Mouse (Mus musculus) urinary bladder, postnatal 25 days (tissue): ENCODE data around the gene Hes6.

Source experiments
- DNase-seq: peaks from one replicate; pipeline ENCODE4 v3.0.0; 2022; ENCODE audit warnings: low spot score

The Hes6 gene

GRCm38 (mm10) chr1:91413898-91414594 is at the start of gene Hes6:
Gene Hes6, minus strand, starts transcription at chr1:91414038.
- DNase-seq = peak; percentile 41

- DNase-seq = no peak
Measured at GRCm38 (mm10) chr1:91463336-91463995, 49.6 kb upstream of the Hes6 start.

DNA sequence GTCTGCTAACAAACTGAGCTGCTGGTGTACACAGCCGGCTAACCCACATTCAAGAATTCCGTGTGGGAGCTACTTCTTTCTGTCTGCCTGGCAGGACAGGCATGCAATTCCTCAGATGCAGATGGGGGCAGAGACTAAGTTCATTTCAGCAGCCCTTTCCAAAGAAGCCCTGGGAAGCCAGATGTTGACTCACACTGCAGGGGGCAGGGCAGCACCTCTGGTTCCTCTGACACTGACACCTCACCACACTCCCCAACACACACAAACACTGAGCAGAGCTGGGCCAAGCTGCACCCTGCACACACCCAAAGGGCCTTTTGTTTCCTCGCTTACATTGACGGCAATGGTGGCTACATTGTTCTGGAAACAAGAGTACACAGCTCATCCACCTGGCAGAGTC is 46.7 kb upstream of the Hes6 start:
- DNase-seq = no peak

DNA sequence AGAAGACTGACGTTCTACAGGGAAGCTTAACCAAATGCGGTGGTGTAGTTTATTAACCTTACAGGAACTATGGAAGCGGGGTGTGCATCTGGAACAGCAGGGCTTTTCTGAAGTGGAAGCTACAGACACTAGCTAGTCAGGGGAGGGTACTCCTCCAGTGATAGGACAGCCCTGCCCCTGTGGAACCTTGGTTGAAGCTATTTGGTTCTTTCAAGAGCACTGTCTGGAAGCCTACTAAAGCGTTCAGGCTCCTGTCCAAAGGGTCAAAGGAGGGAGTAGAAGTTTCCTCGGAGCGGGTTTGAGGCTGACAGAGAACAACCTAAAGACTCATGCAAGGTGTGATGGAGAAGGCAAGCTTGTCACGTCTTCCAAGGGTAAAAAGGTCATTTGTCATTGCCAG is 46.2 kb upstream of the Hes6 start:
- DNase-seq = no peak

DNA sequence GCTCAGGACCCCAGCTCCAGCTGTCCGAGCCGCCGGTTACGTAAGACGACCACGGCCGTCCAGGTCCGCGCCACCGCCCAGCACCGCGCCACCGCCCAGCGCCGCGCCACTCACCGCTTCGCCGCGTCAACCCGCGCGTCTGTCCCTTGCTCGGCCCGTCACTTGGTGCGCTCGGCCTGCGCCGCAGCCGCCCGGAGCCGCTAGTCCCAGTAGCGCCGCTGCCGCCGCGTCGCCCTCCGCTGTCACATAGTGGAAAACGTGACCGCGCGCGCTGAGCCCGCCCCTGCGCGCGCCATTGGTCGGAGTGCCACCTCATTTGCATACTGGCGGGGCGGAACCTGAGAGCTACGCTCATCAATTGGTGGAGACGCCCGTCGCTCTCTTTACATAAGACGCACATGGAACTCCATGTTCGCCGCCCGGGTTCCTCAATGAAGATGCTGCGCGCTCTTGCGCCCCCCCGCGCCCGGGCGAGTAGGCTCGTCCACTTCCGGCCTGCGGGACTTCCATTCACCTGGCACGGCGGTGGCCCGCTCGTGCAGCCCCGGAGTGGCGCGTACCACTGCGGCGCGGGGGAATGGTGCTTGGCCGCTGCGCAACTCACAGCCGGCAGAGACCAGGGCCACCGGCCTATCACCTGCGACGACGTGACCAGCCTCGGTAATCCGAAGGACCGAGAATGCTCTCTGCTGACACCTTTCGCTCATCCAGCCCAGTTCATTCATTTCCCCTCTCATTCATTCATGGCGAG is 45.4 kb upstream of the Hes6 start, which contains the start of gene Per2:
TSS of gene Per2 (minus strand) at position 266 of the 751 bp plus-strand sequence.
- DNase-seq = peak; percentile 97

GRCm38 (mm10) chr1:91458223-91458861 is 44.5 kb upstream of the Hes6 start:
- peak; percentile 41 for DNase-seq

DNA sequence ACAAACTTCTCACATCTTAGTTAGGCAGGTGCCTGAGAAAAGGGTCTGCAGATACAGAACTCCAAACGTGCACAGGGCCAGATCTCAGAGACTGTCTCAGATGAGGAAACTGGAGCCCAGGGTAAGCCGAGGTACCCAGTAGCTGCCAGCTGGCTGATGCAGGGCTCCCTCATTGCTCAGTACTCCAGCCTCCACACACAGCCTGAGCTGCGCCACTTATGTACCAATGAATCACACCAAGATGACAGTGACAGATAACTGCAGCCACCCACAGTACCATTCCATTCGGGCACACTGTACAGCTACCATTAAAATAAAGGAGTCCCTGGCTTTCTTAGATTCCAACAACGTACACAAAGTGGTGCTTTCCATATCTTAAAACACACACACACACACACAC is 43.9 kb upstream of the Hes6 start:
- no peak for DNase-seq

- no peak for DNase-seq
Measured at GRCm38 (mm10) chr1:91457116-91457515, 43.3 kb upstream of the Hes6 start.

- peak; percentile 67 for DNase-seq
Measured at GRCm38 (mm10) chr1:91456301-91456801, 42.5 kb upstream of the Hes6 start.

GRCm38 (mm10) chr1:91455661-91456161 is 41.9 kb upstream of the Hes6 start:
- peak; percentile 46 for DNase-seq

- DNase-seq = no peak
Measured at GRCm38 (mm10) chr1:91454927-91455326, 41.1 kb upstream of the Hes6 start.

DNA sequence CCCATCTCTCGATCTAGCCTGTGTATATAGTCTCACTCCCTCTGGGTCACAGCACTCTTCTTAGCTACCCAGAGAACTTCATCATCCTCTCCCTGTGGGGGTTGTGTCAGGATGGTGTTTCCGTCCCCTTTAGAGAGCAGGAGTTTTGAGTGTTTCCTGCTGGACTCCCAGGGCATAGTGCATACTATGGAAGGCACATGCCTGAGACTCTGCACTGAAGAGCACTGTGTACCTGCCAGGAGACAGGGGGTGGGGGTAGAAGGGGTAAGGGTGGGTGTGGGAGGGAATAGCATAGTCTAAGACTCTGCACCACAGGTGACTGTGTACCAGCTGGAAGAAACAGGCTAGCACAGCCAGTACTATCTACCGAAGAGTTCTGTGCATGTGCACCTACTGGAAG is 40.5 kb upstream of the Hes6 start:
- no peak for DNase-seq

DNA sequence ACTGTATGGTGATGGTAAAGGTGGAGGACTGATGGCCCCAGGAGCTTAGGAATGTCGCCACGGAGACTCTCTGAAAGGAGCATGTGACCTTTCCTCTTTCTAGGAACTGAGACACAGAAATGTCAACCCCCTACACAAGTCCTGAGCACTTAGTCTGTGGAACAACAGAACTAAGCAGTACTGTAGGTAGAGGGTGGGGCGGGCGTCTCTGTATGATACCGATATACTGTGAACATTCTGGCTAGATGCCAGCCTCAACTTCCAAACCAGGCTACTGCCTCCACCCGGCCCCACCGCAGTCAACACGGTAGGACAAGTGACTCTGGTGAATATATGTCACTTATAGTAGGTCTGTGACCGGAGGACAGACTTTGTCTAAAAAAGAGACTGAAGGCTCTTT is 40.1 kb upstream of the Hes6 start:
- DNase-seq = no peak

DNA sequence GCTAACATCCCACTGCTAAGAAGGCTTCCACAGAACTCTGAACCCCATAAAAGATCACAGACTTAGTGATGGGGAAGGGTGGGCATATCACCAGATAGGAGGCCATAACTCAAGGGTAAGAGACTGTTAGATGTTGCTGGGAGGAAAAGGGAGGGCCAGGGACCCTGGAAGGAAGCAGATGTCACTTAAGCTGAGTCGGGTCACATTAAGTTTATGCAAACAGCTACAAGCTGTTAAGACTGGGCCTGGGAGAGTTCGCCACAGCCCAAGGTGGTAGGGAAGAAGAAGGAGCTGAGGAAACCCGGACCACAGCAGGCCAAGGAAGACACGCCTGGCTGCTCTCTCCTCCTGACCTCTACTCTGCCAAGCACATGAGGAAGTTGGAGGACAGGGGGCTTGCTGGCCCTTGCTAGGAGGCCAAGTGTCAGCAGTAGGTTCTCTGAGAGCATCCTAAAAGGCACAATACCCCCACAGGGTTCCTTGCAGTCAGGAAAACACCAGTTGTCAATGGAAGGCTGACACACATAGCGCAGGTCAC is 37.8 kb upstream of the Hes6 start:
- DNase-seq = no peak

DNA sequence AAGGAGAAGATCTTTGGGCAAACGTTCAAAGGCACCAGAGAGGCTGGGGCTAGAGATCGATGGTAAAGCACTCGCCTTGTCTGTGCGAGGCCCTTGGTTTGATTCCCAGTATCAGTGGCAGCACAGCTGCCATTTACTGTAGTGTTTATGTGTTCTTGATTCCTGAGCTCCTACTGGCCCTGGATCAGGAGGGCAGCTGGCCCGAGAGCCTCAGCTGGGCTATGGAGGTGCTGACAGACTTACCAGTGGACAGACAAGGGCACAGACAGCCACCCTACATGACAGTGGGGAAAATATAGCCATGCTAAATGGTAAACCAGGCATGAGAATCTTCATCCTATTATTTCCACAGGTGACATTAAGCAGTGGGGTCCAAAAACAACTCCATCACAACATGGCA is 37.0 kb upstream of the Hes6 start:
- no peak for DNase-seq

DNA sequence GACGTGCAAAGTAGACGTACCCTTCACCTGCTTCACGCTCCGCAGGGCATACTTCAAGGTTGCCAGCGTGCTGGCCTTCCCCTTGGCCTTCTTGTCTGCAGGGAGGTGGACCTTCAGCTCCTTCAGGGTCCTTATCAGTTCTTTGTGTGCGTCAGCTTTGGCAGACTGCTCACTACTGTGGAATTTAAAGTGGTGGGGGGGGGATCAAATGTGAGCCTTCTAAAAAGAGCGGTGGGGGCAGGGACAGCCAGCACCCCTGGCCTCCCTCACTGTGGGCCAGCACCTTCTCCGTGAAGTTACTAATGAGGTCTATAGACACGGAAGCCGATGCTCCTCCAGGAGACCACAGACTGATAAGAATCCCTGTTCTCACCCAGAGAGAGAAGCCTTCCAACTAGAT is 34.9 kb upstream of the Hes6 start:
- DNase-seq = no peak

DNA sequence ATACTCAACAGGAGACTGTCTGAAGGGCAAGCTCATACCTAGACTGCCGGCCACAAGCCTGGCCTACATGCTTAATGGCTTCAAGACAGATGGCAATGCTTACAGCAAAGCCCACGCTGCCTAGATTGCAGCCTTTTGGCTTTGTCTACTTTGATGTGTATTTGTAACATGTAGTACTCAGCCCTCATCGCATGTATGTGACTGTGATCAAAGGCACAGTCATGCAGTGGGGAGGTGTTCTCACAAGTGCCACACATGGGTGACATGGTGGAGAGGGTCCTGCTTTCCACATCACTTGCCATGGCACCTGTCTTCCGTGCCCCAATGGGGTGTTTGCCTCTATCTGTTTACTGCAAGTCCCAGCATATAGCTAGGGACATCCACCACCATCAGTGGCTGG is 32.7 kb upstream of the Hes6 start:
- DNase-seq = no peak

- peak; percentile 47 for DNase-seq
Measured at GRCm38 (mm10) chr1:91446060-91446459, 32.2 kb upstream of the Hes6 start.

DNA sequence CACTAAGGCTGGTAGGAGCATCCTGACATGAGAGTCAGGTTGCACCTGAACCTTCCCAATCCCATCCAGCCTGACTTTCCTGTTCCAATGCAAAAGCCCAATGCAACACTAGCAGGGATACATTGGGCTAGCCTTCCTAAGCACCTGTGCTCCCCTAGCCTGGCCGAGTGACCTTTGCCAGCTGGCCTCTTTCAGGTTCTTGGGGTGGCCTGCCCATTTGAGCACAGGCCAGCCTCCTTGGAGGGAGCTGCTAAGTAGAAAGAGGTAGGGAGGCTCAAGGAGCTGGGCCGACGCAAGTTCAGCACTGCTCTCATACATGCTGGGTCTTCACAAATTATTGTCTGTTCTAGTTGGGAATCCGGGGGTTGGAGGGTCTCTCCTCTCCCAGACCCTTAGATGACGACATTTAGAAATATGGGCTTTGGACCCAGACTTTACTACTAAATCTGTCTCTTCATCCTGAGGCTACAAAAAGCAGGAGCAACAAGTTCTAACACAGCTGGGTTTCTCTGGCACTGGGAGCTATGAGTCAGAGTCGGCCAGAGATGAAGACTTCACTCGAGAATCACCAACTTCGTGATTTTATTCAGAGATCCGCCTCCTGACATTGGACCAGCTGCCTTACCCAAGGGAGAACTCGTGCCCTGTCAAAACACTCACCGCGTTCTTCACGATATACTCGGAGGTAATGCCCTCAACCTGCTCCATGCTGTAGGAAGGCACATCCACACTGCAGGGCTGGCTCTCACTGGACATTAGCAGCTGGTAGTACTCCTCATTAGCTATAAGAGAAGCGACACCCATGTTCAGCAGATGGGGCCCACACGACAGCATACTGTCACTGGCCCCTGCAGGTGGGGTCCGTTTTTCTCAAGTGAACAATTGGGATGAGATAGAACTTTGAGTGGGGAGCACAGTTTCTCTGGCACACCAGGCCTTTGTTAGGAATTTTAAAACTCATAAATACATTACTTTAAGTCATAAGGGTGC is 31.3 kb upstream of the Hes6 start:
- DNase-seq = no peak

DNA sequence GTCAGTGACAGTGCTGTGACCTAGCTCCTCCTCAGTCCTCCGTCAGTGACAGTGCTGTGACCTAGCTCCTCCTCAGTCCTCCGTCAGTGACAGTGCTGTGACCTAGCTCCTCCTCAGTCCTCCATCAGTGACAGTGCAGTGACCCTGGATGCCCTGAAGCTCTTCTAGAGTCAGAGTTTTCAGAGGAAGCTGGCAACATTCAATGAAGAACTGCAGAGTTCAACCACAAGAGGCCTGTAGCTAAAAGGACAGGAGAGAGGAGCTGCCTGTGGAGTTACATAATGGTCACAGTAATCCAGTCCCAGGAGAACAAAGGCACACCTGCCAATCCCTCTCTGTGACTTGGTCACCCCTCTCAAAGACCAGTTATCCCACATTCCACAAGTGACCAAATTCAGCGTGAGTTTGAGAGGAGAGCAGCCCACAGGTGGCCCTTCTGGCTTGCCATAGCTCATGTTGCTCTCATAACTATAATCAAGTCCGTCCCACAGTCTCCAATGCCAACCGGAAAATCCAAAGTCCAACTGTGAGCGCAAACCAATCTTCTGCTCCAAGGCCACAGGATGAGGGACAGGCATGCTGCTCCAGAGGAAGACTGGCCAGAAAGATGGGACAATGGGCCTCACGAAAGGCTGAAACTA is 28.6 kb upstream of the Hes6 start:
- DNase-seq = no peak
